Mouse (Mus musculus): ENCODE measurements around the gene Ddo. TPM values are rescaled to one million over a fixed set of nuclear protein-coding genes. Genes with fewer than 3 reads are reported as not detected.

Ddo gene
- polyA plus RNA-seq, 1 experiment from 2014 or later, result 0.15 TPM

GRCm38 (mm10) chr10:40638276-40638675, 8.5 kb downstream of the Ddo start:
- Histone ChIP-seq H3K27ac (no peak overlapping the region), H3K9ac (no peak overlapping the region), H3K27me3 (no peaks in the 10 kb centered on the region), H3K36me3 (no peaks in the 10 kb centered on the region), H3K9me3 (no peaks in the 10 kb centered on the region), H3K4me3 (no peak overlapping the region), H3K4me1 (peaks cover 14% of the 10 kb centered on the region; the same call in 1 of the 2 replicates), H3K4me2 (no peak overlapping the region)
- 52% methylated on average over 7 of the region's 7 CpGs for WGBS
- no peak for ATAC-seq (ENCODE audit: insufficient number of reproducible peaks, low FRiP score, low TSS enrichment, low read depth)

GRCm38 (mm10) chr10:40638823-40639819, 9.3 kb downstream of the Ddo start:
- Histone ChIP-seq H3K4me2 (no peak overlapping the region), H3K9ac (no peak overlapping the region), H3K27me3 (no peaks in the 10 kb centered on the region), H3K27ac (no peak overlapping the region), H3K4me3 (no peak overlapping the region), H3K36me3 (no peaks in the 10 kb centered on the region), H3K4me1 (peaks cover 14% of the 10 kb centered on the region; the same call in 1 of the 2 replicates), H3K9me3 (no peaks in the 10 kb centered on the region)
- no peak for ATAC-seq (ENCODE audit: insufficient number of reproducible peaks, low FRiP score, low TSS enrichment, low read depth)
- WGBS, result 50% methylated on average over 26 of the region's 26 CpGs

- H3K9me3 ChIP-seq, result no peaks in the 10 kb centered on the region
- no peaks in the 10 kb centered on the region for H3K27me3 ChIP-seq
- no peaks in the 10 kb centered on the region for H3K36me3 ChIP-seq
- no peak overlapping the region for H3K4me2 ChIP-seq
- no peak overlapping the region for H3K9ac ChIP-seq
- H3K27ac ChIP-seq, result no peak overlapping the region
- peaks cover 14% of the 10 kb centered on the region; the same call in 1 of the 2 replicates for H3K4me1 ChIP-seq
- H3K4me3 ChIP-seq, result no peak overlapping the region
- 87% methylated on average over 4 of the region's 4 CpGs for WGBS
- ATAC-seq (ENCODE audit: insufficient number of reproducible peaks, low FRiP score, low TSS enrichment, low read depth), result no peak
These were observed 10.6 kb downstream of the Ddo start for GRCm38 (mm10) chr10:40640406-40640805.

GRCm38 (mm10) chr10:40641901-40642300, 12.1 kb downstream of the Ddo start:
- Histone ChIP-seq H3K4me3 (no peak overlapping the region), H3K27me3 (0 out of 2 replicates have a peak, but pooled peaks cover 4% of the 10 kb centered on the region), H3K9ac (no peak overlapping the region), H3K4me2 (no peak overlapping the region), H3K36me3 (no peaks in the 10 kb centered on the region), H3K27ac (no peak overlapping the region), H3K4me1 (peaks cover 14% of the 10 kb centered on the region; the same call in 1 of the 2 replicates), H3K9me3 (no peaks in the 10 kb centered on the region)
- 71% methylated on average over 7 of the region's 7 CpGs for WGBS
- ATAC-seq (ENCODE audit: insufficient number of reproducible peaks, low FRiP score, low TSS enrichment, low read depth), result no peak

- Histone ChIP-seq H3K27ac (no peak overlapping the region), H3K9me3 (no peaks in the 10 kb centered on the region), H3K4me2 (no peak overlapping the region), H3K36me3 (no peaks in the 10 kb centered on the region), H3K4me3 (no peak overlapping the region), H3K27me3 (0 out of 2 replicates have a peak, but pooled peaks cover 4% of the 10 kb centered on the region), H3K4me1 (peaks cover 14% of the 10 kb centered on the region; the same call in 1 of the 2 replicates), H3K9ac (no peak overlapping the region)
- 77% methylated on average over 5 of the region's 5 CpGs for WGBS
- no peak for ATAC-seq (ENCODE audit: insufficient number of reproducible peaks, low FRiP score, low TSS enrichment, low read depth)
These were observed 13.3 kb downstream of the Ddo start for GRCm38 (mm10) chr10:40643126-40643525.

GRCm38 (mm10) chr10:40644456-40644855, 14.6 kb downstream of the Ddo start:
- no peak for ATAC-seq (ENCODE audit: insufficient number of reproducible peaks, low FRiP score, low TSS enrichment, low read depth)
- Histone ChIP-seq H3K9me3 (no peaks in the 10 kb centered on the region), H3K4me2 (no peak overlapping the region), H3K9ac (no peak overlapping the region), H3K27me3 (0 out of 2 replicates have a peak, but pooled peaks cover 4% of the 10 kb centered on the region), H3K4me1 (peaks cover 8% of the 10 kb centered on the region; the same call in 1 of the 2 replicates), H3K4me3 (no peak overlapping the region), H3K36me3 (no peaks in the 10 kb centered on the region), H3K27ac (no peak overlapping the region)
- 51% methylated on average over 9 of the region's 9 CpGs for WGBS

GRCm38 (mm10) chr10:40645346-40645745, 15.5 kb downstream of the Ddo start:
- no peak overlapping the region for H3K4me2 ChIP-seq
- no peak for ATAC-seq (ENCODE audit: insufficient number of reproducible peaks, low FRiP score, low TSS enrichment, low read depth)
- H3K4me1 ChIP-seq, result 0 out of 2 replicates have a peak, but pooled peaks cover 4% of the 10 kb centered on the region
- no peak overlapping the region for H3K9ac ChIP-seq
- WGBS, result 72% methylated on average over 1 of the region's 1 CpGs
- no peaks in the 10 kb centered on the region for H3K9me3 ChIP-seq
- 0 out of 2 replicates have a peak, but pooled peaks cover 4% of the 10 kb centered on the region for H3K27me3 ChIP-seq
- H3K27ac ChIP-seq, result no peak overlapping the region
- H3K36me3 ChIP-seq, result no peaks in the 10 kb centered on the region
- H3K4me3 ChIP-seq, result no peak overlapping the region

GRCm38 (mm10) chr10:40648776-40649175, 19.0 kb downstream of the Ddo start:
- Histone ChIP-seq H3K36me3 (no peaks in the 10 kb centered on the region), H3K27me3 (0 out of 2 replicates have a peak, but pooled peaks cover 4% of the 10 kb centered on the region), H3K4me2 (no peak overlapping the region), H3K9me3 (no peaks in the 10 kb centered on the region), H3K4me3 (no peak overlapping the region), H3K4me1 (no peaks in the 10 kb centered on the region), H3K27ac (no peak overlapping the region), H3K9ac (no peak overlapping the region)
- no peak for ATAC-seq (ENCODE audit: insufficient number of reproducible peaks, low FRiP score, low TSS enrichment, low read depth)
- WGBS, result 81% methylated on average over 12 of the region's 12 CpGs

GRCm38 (mm10) chr10:40649634-40650033, 19.8 kb downstream of the Ddo start:
- 0 out of 2 replicates have a peak, but pooled peaks cover 4% of the 10 kb centered on the region for H3K27me3 ChIP-seq
- H3K9ac ChIP-seq, result no peak overlapping the region
- no peak overlapping the region for H3K4me3 ChIP-seq
- no peaks in the 10 kb centered on the region for H3K36me3 ChIP-seq
- H3K27ac ChIP-seq, result no peak overlapping the region
- no peak for ATAC-seq (ENCODE audit: insufficient number of reproducible peaks, low FRiP score, low TSS enrichment, low read depth)
- no peak overlapping the region for H3K4me2 ChIP-seq
- H3K4me1 ChIP-seq, result no peaks in the 10 kb centered on the region
- WGBS, result 14% methylated on average over 4 of the region's 4 CpGs
- H3K9me3 ChIP-seq, result no peaks in the 10 kb centered on the region

- no peak overlapping the region for H3K4me2 ChIP-seq
- no peak overlapping the region for H3K9ac ChIP-seq
- no peaks in the 10 kb centered on the region for H3K27me3 ChIP-seq
- no peak overlapping the region for H3K27ac ChIP-seq
- no peaks in the 10 kb centered on the region for H3K9me3 ChIP-seq
- no peak overlapping the region for H3K4me3 ChIP-seq
- ATAC-seq (ENCODE audit: insufficient number of reproducible peaks, low FRiP score, low TSS enrichment, low read depth), result no peak
- no peaks in the 10 kb centered on the region for H3K4me1 ChIP-seq
- no peaks in the 10 kb centered on the region for H3K36me3 ChIP-seq
- WGBS, result 71% methylated on average over 2 of the region's 2 CpGs
These were observed 21.9 kb downstream of the Ddo start for GRCm38 (mm10) chr10:40651676-40652075.

GRCm38 (mm10) chr10:40665270-40665669, 35.5 kb downstream of the Ddo start:
- Histone ChIP-seq H3K9ac (no peak overlapping the region), H3K27me3 (no peaks in the 10 kb centered on the region), H3K27ac (no peak overlapping the region), H3K9me3 (no peaks in the 10 kb centered on the region), H3K4me2 (no peak overlapping the region), H3K36me3 (no peaks in the 10 kb centered on the region), H3K4me3 (no peak overlapping the region), H3K4me1 (no peaks in the 10 kb centered on the region)
- WGBS, result 68% methylated on average over 3 of the region's 3 CpGs
- ATAC-seq (ENCODE audit: insufficient number of reproducible peaks, low FRiP score, low TSS enrichment, low read depth), result no peak

GRCm38 (mm10) chr10:40666943-40667342, 37.1 kb downstream of the Ddo start:
- Histone ChIP-seq H3K4me1 (no peaks in the 10 kb centered on the region), H3K9me3 (no peaks in the 10 kb centered on the region), H3K36me3 (no peaks in the 10 kb centered on the region), H3K27ac (no peak overlapping the region), H3K4me2 (no peak overlapping the region), H3K4me3 (no peak overlapping the region), H3K9ac (no peak overlapping the region), H3K27me3 (no peaks in the 10 kb centered on the region)
- WGBS, result 71% methylated on average over 1 of the region's 1 CpGs
- no peak for ATAC-seq (ENCODE audit: insufficient number of reproducible peaks, low FRiP score, low TSS enrichment, low read depth)
